Mouse (Mus musculus): ENCODE measurements around the gene Fpr2. TPM values are rescaled to one million over a fixed set of nuclear protein-coding genes. Genes with fewer than 3 reads are reported as not detected.
"Not testable (repeated sequence)": the region's sequence is repeated elsewhere in the genome, so short reads cannot be mapped to it uniquely, and the experiment has no call there.

The Fpr2 gene
- under 1 TPM in 1 of 2 experiments, not detected in 1; 0.40 TPM for total RNA-seq (2021)

DNA sequence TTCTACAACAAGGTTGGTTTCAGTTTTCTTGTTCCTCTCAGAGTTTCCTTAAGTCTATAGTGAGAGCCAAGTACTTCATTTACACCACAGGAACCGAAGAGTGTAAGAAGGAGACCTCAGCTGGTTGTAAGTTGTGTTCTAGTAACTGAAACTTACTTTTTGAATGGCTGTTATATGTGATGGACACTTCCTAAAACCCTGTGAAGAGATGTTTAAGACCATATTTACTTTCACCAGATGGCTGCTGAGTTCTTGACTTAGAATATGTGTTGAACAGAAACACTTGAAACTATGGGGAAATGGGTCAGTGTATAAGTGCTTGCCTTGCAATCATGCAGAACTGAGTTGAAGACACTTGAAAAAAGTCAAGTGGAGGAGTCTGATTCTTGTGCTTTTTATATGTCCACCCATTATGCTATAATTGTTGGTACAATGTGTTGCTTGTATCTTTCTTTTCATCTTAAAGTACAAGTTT lies at the start of gene Fpr2, which contains the start of gene Fpr3:
Fpr2 (plus strand) TSS at position 51 of the 475 bp plus-strand sequence.
Fpr3 (plus strand) TSS at position 79 of the 475 bp plus-strand sequence.
- no peak for DNase-seq
- intact Hi-C loops (cut with DNase I) = no loop called here

DNA sequence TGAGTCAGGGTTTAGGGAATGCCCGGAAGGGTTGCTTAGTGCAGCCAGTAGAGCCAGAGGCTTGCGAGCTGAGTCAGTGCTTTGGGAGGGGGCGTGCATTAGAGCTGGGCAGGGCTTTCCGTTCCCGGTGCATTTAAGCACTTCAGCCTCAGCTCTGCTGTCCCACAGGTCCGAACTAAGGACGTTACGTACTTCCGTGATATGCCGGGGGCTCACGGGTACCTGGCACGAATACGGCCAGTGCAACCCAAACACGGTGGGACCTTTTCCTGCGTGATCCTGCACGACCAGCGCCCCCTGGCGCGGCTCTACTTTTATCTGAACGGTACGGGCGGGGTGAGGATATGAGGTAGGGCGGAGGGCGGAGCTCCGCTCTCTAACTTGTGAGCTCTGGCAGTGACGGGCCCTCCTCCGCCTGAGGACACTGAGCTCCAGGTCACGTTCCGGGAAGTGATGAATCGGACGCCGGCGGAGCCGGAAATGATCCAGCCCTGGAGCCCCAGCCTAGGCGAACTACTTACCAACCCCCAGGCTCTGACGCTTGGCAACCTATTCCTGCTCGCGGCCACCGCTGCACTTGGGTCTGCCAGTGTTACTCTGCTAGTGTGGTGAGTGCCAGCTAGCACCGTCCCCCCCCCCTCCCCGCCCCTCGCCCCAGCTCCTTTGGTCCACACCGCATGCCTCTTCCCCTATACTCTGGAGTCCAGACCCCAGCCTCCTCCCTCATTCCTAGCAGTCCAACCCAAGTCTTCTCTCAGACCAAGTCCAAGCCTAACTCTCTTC lies 49.5 kb upstream of the Fpr2 start:
- intact Hi-C loops (cut with DNase I) = no loop called here
- DNase-seq = peak; percentile 95

DNA sequence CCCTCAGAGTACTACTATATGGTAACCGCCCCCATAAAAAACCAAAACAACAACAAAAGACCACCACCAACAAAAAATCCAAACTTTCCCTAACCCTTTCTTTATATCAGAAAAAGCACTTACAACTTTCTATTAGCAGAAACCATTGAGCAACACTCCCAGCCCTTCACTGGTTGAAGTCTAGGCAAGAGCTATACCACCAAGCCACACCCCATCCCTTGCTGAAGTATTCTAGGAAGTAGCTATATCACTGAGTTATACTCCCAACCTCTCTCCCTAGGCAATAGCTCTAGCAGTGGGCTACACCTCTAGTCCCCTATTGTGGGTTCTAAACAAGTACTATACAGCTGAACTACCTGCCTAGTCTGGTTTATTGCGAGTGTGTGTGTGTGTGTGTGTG lies 48.3 kb upstream of the Fpr2 start:
- DNase-seq = no peak
- intact Hi-C loops (cut with DNase I) = no loop called here

DNA sequence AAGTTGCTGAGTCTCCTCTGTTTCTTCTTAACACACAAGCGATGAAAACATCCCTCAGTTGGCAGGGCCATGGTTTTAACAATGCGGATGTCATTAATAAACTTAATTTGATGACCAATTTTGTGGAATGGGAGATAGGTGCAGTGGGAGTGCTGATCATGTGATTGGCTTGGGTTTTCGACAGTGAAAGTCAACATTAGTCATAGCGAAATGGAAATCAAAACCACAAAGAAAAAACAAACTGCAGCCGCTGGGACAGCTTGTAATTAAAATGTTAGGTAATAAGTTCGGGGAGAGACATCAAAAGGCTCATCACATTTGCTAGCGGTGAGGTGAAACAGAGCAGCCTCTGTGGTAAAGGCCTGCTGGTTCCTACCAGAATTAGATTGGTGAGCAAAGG lies 46.8 kb upstream of the Fpr2 start:
- intact Hi-C loops (cut with DNase I) = no loop called here
- no peak for DNase-seq

DNA sequence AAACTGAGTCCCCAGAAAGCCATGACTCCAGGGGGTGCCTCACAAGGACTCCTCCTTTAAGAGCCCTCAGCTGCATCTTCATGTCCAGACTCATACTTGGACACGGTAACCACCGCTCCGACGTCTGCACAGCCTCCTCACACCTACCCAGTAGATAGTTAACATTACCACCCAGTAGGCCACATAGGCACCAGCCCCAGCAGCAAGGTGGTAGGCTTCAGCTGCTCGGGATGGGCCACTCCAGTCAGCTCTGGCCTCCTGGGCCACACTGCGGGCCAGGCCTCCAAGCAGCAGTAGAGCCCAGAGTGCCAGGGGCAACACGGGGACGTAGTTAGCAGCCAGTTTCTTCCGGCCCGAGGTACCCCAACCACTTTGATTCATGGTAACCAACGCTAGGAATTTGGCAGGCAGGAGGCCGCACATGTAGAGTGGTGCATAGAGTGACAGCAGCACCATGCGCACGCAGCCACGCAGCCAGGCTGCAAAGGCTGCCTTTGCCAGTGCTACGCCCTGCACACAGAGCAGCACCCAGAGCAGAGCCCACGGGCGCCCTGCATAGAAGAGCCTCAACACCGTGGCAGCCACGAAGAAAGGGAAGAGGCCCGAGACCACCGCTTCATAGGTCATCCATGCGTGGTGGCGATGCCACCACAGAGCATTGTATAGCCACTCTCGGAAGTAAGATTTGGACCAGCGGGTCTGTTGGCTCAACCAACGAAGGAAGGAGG lies 43.9 kb upstream of the Fpr2 start:
- intact Hi-C loops (cut with DNase I) = no loop called here
- no peak for DNase-seq

DNA sequence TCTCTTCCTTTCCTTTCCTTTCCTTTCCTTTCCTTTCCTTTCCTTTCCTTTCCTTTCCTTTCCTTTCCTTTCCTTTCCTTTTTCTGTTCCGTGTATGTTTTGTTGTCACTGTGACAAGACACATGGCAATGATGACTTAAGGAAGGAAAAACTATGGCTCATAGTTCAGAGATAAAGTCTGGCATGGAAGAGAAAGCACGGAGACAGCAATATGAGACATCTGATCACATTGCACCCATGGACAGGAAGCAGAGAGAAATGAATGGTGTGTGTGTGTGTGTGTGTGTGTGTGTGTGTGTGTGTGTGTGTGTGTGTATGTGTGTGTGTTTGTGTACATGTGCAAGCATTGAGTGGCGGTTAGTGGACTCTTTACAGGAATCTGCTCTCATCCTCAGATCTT lies 43.0 kb upstream of the Fpr2 start:
- DNase-seq; intact Hi-C loops (cut with DNase I): not testable (repeated sequence)

DNA sequence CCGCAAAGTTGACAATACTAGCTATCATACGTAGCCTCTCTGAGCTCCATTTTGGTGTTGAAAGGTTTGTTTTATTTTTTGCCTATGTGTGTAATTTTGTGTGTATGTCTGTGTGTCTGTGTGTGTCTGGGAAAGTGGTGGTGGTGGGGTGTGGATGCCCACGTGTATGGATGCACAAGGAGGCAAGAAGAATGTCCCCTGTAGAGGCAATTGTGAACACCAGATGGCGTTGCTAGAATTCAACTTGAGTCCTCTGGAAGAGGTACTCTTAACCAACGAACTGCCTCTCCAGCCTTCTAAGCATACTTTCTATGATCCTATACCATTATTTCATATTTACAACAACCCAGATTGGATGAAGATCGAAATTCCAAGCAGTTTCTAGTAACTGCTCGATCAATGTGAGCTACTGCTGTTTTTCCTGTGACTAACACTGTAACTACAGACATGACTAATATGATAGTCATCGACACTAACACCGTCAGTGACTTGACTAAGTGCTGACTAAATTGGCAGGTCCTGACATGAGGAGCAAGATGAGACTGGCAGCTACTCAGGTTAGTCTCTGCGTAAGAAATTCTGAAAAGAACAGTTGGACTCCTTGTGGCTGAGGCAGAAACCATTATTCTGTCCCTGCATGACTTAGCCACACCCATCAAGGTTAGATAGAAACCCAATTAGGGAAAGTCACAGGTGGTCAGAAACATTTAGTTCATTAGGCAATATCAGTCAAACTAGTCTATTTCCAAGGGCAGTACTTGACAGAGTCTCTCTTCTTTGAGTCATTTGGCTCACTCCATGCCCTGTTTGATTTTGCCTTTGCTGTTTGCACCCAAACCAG lies 42.2 kb upstream of the Fpr2 start:
- intact Hi-C loops (cut with DNase I) = no loop called here
- no peak for DNase-seq

DNA sequence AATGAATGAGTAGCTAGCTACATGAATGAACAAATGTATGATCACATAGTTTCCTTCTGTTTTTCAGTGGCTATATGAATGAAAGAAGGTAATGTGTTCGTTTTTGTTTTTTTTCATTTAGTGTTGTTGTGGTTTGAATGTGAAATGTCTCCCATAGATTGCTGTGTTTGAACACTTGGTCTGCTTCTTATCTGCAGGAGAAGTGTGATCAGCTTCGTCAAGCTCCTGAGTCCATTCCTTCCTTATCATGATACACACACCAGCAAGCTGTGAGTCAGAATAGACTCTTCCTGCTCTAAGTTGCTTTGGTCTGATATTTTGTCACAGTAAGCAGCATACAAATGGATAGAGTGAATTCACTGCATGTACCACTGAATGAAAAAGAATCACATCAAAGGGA lies 38.6 kb upstream of the Fpr2 start:
- no peak for DNase-seq
- intact Hi-C loops (cut with DNase I) = no loop called here

DNA sequence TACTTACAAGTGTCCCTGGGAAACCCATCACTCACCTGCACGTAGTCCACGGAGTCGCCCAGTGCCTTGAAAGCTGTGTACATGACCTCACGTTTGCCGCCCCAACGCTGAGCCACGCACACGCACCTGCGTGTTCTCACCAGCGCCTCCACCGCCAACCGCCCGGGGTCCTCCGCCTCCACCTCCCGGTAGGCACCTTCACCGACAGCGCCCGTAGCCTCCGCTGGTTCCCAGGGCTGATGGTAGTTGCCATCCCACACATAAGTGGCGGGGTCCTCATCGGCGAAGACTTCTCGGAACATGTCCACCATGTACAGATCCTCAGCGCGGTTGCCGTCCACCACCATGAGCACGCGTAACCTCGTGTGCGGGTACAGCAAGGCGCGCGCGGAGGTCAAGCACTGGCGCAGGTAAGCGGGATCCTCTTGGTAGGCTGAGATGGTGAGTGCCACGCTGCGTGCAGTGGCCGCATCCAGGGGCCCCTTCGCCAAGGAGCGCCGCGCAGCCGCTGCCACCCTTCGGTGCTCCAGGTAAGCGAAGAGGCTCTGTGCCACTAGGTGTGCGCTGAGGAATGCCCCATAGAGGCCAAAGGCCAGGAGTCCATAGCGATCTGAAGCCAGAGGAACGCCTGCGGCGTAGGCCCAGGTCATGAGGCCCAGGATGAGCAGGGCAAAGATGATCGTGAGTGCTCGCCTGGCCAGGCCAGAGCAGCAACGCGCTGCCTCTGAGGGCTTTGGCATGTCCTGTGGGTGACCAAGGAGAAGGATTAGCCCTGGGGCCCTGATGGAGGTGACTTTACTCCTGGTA lies 37.5 kb upstream of the Fpr2 start:
- intact Hi-C loops (cut with DNase I) = no loop called here
- DNase-seq = no peak

DNA sequence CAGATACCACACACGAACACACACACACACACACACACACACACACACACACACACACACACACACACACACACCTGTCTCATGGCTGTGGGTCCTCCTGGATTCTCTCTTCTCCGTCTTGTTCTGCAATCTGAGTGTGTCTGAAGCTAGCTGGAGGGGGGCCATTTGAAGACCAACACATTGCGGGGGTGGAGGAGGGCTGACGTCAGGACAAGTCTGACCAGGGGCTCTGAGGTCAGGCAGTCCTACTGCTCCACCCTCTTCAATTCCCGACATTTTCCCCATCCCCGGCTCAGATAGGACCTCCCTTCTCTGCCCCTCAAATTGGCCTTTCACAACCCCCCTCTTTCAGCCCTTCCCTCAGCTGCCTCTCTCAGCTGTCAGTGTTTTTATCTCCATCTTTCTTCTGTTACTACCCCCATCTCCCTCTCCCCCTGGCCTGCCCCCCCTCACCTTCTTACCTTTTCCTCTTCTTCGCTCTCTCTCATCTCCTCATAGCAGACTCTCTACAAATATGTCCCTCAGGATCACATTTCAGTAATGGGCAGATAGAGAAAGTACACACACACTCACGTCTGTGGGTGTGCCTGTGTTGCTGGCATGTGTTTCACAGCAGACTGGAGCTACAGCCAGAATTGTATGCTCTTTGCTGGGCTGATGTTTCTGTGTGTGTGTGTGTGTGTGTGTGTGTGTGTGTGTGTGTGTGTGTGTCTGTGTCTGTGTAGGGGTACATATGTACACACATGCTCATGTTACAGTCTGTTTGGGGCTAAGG lies 32.4 kb upstream of the Fpr2 start, which contains the start of gene Has1:
Has1 (minus strand) TSS at position 142 of the 775 bp plus-strand sequence.
- intact Hi-C loops (cut with DNase I) = no loop called here

DNA sequence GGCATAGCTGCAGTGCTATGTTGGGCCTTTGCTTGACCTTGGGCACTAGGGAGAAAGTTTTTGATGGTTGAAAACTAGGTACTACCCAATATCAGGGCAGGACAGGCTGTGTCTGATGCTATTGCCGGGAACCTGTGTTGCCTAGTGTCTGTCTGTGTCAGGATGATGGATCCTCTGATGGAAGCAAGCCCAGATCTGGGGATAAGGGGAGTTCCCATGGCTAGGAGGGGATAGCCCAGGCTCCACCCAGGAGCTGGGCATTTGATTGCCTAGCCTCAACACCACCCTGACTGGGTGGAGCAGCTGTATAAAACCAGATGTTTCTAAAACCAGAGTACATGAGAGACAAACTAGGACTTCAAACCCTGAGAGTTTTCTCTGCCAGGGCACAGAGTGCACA lies 31.0 kb upstream of the Fpr2 start:
- DNase-seq = no peak
- intact Hi-C loops (cut with DNase I) = no loop called here

More for the DNA sequence above, 32.4 kb upstream of the Fpr2 start, which contains the start of gene Has1:
- DNase-seq = no peak

DNA sequence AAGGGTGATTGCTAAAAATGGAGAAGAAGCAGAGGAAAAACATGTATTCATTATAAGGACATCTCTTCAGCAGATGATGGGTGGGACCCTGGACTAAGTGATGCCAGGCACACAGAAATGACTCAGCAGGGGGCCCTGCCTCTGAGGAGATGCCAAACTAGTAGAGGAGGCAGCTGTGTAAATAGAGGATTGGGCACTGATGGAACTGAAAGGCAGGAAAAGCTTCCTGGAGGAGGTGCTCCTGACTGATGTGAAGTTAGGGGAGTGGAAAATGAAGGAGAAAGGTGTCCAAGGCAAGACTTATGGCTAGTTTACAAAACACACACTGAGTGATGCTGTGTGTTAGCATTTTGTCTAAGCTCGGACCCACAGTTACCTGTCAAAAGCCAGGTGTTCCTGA lies 30.2 kb upstream of the Fpr2 start:
- intact Hi-C loops (cut with DNase I) = no loop called here
- DNase-seq = peak; percentile 17

DNA sequence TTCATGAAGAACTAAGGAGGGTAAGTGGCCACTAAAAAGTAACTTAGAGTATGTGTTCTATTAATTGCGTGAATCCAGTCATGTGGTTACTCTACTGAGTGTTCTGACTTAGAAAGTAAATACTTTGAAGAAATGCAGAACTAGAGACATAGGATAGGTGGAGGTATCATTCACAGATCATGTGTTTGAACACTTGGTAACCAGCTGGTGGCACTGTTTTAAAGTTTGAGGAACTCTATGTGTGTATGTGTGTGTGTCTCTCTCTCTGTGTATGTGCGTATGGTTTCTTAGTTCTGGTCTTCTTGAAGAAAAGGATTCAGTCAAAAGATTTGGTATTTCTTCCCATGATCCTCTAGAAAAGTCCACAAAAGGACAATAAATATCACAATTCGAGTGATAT lies 27.5 kb upstream of the Fpr2 start:
- DNase-seq = no peak
- intact Hi-C loops (cut with DNase I) = no loop called here

DNA sequence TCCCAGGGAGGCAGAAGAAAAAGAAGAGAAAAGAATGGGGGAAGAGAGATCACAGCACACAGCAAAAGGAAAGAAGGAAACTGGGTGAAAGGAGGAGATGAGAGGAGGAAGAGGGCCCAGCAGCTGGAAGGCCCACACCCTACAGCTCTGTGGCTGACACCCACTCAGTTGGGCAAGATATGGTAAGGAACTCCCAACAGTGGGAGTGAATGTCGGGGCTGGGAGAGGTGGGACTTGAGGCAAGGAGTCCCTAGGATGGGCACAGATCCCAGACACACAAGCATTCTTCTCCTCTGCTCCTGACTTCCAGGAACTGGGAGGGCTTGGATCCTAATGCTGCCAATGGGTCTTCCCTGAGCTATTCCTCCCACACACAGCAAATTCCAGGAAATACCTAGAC lies 25.3 kb upstream of the Fpr2 start:
- intact Hi-C loops (cut with DNase I) = no loop called here
- no peak for DNase-seq

DNA sequence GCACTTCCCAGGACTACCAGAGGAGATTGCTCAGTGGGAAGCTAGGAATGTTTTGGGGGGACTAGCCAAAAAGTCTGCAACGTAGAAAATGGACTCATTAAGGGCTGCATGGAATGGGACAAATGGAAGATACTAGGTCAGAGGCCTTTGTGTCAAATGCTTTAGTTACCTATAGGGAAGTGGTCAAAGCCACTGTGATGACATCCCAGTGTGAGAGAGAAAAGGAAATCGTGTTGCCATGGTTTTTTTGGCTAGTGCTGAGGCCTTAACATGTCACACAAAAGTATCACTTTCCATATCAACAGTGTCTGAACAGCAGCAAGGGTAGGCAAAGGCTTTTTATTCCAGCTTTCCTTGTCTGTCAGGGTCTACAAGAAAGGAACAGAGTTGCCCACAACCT lies 22.5 kb upstream of the Fpr2 start:
- intact Hi-C loops (cut with DNase I) = no loop called here
- DNase-seq = no peak

DNA sequence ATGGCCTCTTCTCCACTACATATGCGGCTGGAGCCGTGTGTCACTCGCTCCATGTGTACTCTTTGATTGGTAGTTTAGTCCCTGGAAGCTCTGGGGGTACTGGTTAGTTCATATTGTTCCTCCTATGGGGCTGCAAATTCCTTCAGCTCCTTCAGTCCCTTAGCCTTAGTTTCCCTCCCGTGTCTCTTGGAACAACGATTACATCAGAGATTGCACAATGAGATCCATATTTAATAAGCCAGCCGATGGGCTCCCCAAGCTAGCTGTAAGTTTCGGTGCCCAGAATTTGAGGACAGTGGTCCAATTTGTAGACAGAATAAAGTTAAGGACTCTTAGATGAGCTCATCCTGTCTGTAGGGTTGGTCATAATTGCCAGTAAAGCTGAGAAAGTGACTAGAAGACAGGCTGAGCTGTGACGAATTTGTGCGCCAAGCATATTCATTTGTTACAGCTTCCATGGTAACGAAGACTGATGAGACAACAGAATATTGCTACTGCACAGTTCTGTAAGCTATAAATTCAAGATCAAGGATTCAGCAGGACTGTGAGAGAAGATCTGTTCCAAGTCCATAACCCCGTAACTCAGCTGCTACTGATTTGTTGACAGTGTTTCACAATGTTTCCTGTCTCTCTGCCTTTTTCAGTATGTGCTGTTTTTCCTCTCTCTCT lies 20.7 kb upstream of the Fpr2 start:
- no peak for DNase-seq
- intact Hi-C loops (cut with DNase I) = no loop called here

DNA sequence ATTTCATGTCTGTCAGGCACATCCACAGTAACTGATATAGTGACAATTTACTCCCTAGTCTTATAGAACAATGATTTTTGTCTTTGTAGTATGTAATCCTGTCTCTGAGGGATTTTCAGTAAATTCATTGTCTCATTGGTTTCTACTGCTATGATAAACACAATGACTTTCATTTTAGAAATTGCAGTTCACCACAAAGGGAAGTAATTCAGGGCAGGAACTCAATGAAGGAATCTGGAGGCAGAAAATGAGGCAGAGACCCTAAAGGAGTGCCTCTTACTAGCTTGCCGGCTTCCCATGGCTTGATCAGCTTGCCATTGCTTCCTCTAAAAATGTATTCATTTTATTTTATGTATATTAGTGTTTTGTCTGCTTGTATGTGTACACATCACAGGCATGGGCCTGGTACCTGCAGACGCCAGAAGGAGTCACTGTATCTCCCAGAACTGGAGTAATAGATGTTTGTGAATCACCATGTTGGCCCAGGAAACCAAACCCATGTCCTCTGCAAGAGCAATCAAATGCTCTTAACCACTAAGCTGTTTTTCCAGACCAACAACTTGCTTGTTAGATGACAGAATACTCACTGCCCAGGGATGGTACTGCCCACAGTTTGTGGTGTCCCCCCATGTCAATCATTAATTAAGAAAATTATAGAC lies 16.6 kb upstream of the Fpr2 start:
- no peak for DNase-seq
- intact Hi-C loops (cut with DNase I) = no loop called here

DNA sequence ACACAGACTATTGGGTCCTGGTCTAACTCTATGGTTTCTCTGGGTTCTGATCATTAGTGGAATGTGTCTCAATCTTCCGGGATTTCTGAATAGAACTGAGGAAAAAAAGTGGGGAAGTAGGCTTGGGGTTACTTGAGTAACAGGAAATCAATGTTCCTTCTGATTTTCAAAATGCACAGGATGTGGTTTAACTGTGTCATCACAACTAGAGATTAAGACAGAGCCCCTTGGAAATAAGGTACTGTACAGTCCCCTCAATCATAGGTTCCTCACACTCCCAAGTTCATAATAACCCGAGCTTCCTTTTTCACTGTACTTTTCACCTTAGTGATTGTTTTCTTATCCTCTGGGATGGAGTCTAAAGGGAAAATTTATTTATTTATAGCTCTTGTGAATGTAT lies 15.9 kb upstream of the Fpr2 start:
- DNase-seq = no peak
- intact Hi-C loops (cut with DNase I) = no loop called here
